Mouse (Mus musculus): Measurements from ENCODE around the gene Gm8005.
"Not testable (repeated sequence)": the region's sequence is repeated elsewhere in the genome, so short reads cannot be mapped to it uniquely, and the experiment has no call there.

The Gm8005 gene

DNA sequence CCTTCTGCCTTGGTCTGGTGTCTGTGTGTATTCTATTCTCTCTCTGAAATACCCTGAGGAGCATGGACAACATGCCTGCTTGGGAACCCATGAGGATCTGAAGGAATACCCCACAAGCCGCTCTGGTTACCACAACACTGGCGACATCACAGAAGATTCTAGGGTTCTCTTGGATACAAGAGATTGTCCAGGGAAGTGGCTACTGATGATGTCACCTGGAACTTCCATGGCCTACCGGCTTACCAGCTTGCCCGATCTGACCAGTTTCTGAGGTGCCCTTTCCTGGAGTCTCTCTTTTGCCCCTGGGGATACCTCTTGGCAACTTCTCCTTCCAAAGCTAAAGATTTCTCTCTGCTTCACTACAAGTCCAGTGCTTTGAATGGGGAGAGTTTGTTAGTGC lies at the start of gene Gm8005:
Gene Gm8005 (minus strand): TSS at position 101 of the 400 bp plus-strand sequence.
- not testable (repeated sequence) for DNase-seq (ENCODE audit: low read depth, low spot score)

DNA sequence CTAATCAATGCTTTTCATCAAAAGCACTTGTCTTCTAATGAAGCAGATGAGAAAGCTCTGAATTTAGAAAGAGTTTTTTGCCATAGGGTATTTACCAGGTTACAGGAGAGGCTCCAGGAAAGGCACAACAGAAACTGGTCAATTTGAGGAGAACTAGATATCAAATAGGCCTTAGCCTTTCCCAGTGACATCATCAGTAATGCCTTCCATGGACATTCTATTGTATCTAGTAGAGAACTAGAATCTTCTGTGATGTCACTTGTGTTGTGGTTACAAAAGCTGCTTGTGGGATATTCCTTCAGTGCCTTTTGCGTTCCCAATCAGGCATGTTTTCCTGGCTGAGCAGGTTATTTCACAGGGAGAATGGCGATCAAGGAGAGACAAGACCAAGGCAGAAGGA lies 24.1 kb upstream of the Gm8005 start, which contains the start of gene Gm8011:
Gene Gm8011 (plus strand): TSS at position 301 of the 400 bp plus-strand sequence.
- not testable (repeated sequence) for DNase-seq (ENCODE audit: low read depth, low spot score)
